Mouse (Mus musculus): ENCODE data around the gene Ttc36. TPM values are rescaled to one million over a fixed set of nuclear protein-coding genes. Genes with fewer than 3 reads are reported as not detected.

Gene Ttc36
- 0.41 TPM in 1 of 2 replicates, not detected in the other for polyA plus RNA-seq (2015; fragmentation: Nextera tagmentation; extraction: Ambion mirVana)

DNA sequence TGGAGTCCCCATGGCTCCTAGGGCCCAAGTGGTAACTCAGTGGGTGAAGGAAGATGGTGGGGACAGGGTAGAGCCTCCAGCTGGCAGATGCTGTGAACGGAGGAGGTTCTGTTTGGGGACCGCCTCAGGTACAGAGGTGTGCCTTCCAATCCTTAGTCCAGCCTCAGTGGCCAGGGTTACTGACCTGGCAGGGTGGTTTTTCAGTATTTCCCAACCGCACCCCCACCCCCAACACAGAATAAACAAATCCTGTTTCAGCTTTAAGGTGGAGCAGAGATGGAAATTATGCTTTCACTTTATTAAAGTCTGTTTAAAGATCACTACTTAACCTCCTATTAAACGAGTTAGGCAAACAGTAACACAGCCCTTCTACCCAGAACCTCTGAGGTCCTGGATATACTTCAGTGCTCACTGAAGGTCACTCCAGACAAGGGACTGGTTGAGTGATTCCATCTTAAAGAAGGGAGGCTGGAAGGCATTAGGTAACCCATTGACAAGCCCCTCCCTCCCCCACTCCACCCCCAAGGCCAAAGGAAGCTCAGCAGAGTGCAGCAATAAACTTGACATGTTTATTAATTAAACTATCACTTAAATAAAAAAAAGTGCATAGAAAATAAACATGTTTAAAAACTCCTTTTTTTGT is at the start of gene Ttc36:
Ttc36 (minus strand) TSS at position 265 of the 643 bp plus-strand sequence.
- no peak within 1 kb of the TSS for H3K27ac ChIP-seq
- 75% methylated on average over 4 of the region's 4 CpGs for WGBS
- no peak within 1 kb of the TSS for H3K9ac ChIP-seq
- H3K9me3 ChIP-seq = no peaks in the 10 kb centered on the region
- peaks cover 21% of the 10 kb centered on the region for H3K36me3 ChIP-seq (replicated peaks)
- H3K4me3 ChIP-seq = no peak within 1 kb of the TSS
- H3K4me2 ChIP-seq = no peak within 1 kb of the TSS
- no peak for ATAC-seq (replicated peaks)
- H3K4me1 ChIP-seq = peaks cover 20% of the 10 kb centered on the region
- H3K27me3 ChIP-seq (replicated peaks) = peaks cover 11% of the 10 kb centered on the region; the same call in 1 of the 2 replicates

DNA sequence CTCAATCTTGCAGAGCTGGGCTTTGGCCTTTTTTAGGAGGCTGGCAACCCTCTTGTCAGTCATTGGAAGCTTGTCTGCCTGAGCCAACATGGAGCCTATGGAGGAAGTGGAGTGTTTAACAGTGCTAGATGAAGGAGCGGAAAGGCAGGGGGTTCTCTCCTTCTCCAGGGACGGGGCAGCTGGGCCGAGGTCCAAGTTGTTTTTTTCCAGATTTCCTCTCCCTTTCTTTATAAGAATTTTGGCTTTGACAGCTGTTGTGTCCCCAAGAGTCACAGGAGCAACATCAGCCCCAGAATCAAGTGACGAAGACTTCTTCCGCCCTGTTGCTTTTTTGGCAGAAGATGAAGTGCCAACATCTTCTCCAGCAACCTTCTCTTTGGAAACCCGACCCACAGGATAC is 44.6 kb upstream of the Ttc36 start:
- H3K4me1 ChIP-seq = 0 out of 2 replicates have a peak, but pooled peaks cover 3% of the 10 kb centered on the region
- H3K9ac ChIP-seq = no peak overlapping the region
- no peak for ATAC-seq (replicated peaks)
- H3K27me3 ChIP-seq (replicated peaks) = no peaks in the 10 kb centered on the region
- H3K9me3 ChIP-seq = no peaks in the 10 kb centered on the region
- H3K4me2 ChIP-seq = no peak overlapping the region
- H3K36me3 ChIP-seq (replicated peaks) = peaks cover 54% of the 10 kb centered on the region
- H3K4me3 ChIP-seq = no peak overlapping the region
- 88% methylated on average over 6 of the region's 6 CpGs for WGBS
- H3K27ac ChIP-seq = no peak overlapping the region

DNA sequence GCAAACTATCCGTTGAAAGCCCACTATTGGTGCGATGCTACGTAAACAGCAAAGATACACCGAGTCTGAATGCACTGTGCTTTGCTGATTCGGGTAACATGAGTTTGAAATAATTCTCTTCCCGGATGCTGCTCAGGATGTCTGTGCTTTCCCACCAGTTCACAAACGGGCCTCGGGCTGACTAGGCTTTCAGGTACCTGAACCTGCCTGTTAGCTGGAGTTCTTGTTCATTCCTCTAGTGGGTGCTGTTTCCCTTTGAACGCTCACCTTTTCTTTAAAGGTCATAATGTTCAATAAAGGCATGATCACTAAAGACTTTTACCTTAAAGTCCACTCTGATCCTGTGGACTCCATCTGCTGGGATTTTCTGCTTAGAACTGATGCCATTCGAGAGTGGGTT is 38.4 kb upstream of the Ttc36 start:
- no peak for ATAC-seq (replicated peaks)
- WGBS = 90% methylated on average over 10 of the region's 10 CpGs

DNA sequence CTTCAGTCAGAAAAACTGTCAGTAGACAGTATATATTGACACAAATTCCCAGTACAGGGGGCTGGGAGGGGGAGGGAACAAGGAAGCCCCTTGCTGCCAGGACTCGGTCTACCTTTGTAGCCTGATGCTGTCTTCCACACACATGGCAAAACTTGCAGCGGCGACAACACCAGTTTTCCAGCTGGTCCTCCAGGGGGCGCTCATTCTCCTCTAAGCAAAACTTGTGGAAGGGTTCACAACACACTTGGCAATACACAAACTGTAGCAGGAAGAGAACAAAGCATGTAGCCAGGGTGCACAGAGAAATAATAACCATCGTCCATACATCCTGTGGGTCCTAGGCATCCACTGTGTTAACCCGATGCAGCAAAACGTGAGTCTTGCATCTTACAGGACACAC is 33.6 kb upstream of the Ttc36 start:
- H3K9ac ChIP-seq = no peak overlapping the region
- peaks cover 59% of the 10 kb centered on the region for H3K36me3 ChIP-seq (replicated peaks)
- H3K4me1 ChIP-seq = no peaks in the 10 kb centered on the region
- no peak overlapping the region for H3K27ac ChIP-seq
- no peak overlapping the region for H3K4me3 ChIP-seq
- WGBS = 52% methylated on average over 7 of the region's 7 CpGs
- no peaks in the 10 kb centered on the region for H3K27me3 ChIP-seq (replicated peaks)
- no peak overlapping the region for H3K4me2 ChIP-seq
- no peaks in the 10 kb centered on the region for H3K9me3 ChIP-seq
- ATAC-seq (replicated peaks) = no peak

More for the DNA sequence above, 38.4 kb upstream of the Ttc36 start:
- Histone ChIP-seq H3K4me1 (no peaks in the 10 kb centered on the region), H3K9ac (no peak overlapping the region), H3K4me2 (no peak overlapping the region), H3K9me3 (no peaks in the 10 kb centered on the region), H3K36me3 (replicated peaks) (peaks cover 58% of the 10 kb centered on the region), H3K4me3 (no peak overlapping the region), H3K27ac (no peak overlapping the region), H3K27me3 (replicated peaks) (no peaks in the 10 kb centered on the region)

DNA sequence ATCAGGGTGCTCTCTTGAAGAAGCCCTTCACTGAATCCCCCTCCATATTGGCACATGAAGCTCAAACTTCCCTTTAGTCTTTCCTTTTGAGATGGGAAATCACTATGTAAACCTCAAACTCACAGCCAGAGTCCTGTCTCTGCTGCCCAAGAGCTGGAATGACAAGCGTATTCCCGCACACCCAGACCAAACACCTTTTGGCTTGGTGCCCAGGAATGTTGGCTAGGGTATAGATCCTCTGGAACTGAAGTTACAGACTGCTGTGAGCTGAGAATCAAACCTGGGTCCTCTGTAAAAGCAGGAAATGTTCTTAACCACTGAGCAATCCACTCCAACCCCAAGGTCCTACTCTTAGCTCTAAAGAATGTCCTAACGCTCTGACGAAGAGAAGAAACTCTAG is 29.5 kb upstream of the Ttc36 start:
- H3K27me3 ChIP-seq (replicated peaks) = no peaks in the 10 kb centered on the region
- H3K27ac ChIP-seq = no peak overlapping the region
- H3K4me3 ChIP-seq = no peak overlapping the region
- H3K36me3 ChIP-seq (replicated peaks) = peaks cover 64% of the 10 kb centered on the region
- H3K4me1 ChIP-seq = no peaks in the 10 kb centered on the region
- H3K9ac ChIP-seq = no peak overlapping the region
- no peaks in the 10 kb centered on the region for H3K9me3 ChIP-seq
- ATAC-seq (replicated peaks) = no peak
- 84% methylated on average over 4 of the region's 4 CpGs for WGBS
- H3K4me2 ChIP-seq = no peak overlapping the region

DNA sequence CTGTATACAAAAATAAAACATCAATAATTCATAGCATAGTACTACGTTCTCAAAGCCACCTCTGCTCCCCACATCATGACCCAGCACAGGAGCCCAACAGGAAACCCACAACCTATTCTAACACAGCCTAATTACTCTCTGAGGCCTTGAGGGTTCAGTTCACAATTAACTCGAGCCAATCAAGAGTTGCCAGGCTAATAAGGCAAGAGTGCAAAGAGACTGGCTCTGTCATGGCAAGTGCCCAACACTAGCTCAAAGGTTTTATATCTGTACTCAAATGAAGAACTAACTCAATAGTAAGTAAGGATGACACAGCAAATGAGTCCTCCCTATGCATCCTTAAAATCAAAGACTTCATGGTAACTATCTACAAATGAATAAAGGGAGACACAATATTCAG is 27.6 kb upstream of the Ttc36 start:
- Histone ChIP-seq H3K4me3 (no peak overlapping the region), H3K27ac (no peak overlapping the region), H3K4me2 (no peak overlapping the region), H3K27me3 (replicated peaks) (no peaks in the 10 kb centered on the region), H3K9ac (no peak overlapping the region), H3K36me3 (replicated peaks) (peaks cover 66% of the 10 kb centered on the region), H3K4me1 (no peaks in the 10 kb centered on the region), H3K9me3 (no peaks in the 10 kb centered on the region)
- WGBS = 87% methylated on average over 2 of the region's 2 CpGs
- no peak for ATAC-seq (replicated peaks)

DNA sequence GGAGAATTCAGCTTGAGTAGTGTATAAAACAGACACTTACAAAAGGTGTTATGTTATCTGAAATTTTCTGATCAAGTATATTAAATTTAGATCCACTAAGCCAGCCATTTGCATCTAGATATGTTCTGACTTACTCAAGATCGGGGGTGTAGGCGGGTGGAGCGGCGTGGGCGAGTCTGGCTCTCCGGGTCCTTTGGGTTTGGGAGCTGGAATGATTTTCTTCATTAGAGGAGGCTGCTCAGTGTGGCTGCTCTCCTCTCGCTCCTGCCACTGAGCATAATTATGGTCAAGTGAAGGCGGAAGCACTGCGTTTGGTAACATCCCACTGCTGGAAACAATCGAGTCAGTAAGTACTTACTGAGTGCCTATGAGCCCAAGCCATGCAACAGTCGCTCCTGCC is 26.1 kb upstream of the Ttc36 start:
- H3K27me3 ChIP-seq (replicated peaks) = no peaks in the 10 kb centered on the region
- H3K36me3 ChIP-seq (replicated peaks) = peaks cover 71% of the 10 kb centered on the region
- H3K4me1 ChIP-seq = no peaks in the 10 kb centered on the region
- no peak for ATAC-seq (replicated peaks)
- H3K9ac ChIP-seq = no peak overlapping the region
- H3K4me3 ChIP-seq = no peak overlapping the region
- no peak overlapping the region for H3K27ac ChIP-seq
- no peaks in the 10 kb centered on the region for H3K9me3 ChIP-seq
- H3K4me2 ChIP-seq = no peak overlapping the region
- WGBS = 96% methylated on average over 11 of the region's 11 CpGs

DNA sequence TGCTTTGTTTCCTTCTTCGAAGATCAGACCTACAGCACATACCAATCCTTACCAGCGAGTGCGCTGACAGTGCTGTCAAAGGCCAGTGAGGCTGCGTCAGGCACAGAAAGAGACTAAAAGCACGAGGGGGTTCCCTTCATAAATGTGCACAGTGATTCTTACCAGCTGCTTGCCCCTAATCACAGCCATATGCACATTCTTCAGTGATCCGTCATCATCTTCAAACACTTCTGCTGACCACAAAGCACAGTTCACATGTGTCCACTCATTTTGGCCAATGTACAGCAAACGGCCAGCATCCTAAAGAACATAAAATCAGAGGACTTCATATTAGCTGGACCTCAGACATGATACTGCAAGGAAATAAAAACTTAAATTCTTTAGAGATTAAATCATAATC is 23.8 kb upstream of the Ttc36 start:
- no peak overlapping the region for H3K9ac ChIP-seq
- H3K36me3 ChIP-seq (replicated peaks) = peaks cover 73% of the 10 kb centered on the region
- no peak overlapping the region for H3K27ac ChIP-seq
- WGBS = 94% methylated on average over 7 of the region's 7 CpGs
- H3K4me3 ChIP-seq = no peak overlapping the region
- no peak overlapping the region for H3K4me2 ChIP-seq
- ATAC-seq (replicated peaks) = no peak
- H3K4me1 ChIP-seq = no peaks in the 10 kb centered on the region
- no peaks in the 10 kb centered on the region for H3K27me3 ChIP-seq (replicated peaks)
- H3K9me3 ChIP-seq = no peaks in the 10 kb centered on the region

DNA sequence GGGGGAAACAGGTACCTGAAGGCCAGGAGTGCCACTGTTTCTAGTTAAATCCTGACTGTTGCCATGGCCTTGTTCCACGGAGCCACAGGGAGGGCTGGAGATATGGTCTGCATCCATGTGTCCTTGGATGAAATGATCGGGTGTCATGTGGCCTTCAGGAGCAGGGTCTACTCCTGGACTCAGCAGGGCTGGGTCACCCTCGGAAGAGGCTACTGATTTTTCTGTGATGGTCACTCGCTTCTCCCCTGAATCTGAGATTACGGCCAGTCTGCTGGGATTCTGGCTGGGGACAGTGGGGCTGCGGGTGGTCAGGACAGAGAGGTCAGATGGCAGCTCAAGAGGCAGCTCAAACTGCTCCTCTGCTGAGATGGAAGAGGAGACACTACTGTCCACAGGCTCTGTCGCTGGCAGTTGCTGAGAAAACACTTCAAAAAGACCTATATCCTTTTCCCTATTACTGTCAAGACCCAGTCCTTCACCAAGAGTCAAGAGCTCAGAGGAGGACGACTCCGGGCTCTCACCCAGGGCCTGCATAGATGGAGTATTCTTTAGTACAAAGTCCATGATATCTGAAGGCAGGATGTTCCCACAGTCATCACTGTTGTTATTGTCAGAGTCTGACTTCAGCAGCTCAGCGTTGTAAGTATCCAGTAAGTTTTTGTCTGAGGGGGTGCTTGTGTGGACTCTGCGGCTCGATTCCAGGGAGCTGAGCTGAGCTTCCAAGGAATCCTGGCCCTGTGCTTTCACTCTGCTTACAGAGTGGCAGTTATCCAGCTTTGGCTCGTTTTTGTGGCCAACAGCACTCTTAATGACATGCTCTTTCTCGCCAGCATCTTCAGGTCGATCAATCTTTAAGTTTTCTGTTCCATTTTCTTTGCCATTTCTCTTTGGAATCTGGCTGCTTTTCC is 17.3 kb upstream of the Ttc36 start:
- no peak for ATAC-seq (replicated peaks)

DNA sequence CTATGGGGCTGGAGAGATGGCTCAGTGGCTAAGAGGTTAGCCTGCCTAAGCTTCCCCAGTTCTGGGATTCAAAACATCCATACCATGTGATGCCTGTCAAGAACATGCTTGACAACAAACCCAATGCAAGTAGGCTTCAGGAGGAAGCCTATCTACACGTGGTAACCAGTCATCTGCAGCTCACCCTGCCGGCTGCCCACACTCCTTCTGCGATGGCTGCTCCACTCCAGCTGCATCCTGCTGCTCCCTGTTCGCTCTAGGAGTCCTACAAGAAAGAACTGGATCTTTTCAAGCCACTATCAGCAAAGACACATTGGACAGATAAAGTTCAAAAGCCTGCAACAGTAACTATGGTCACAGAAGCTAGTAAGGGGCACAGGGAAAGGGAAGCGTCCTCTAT is 14.7 kb upstream of the Ttc36 start:
- Histone ChIP-seq H3K9ac (no peak overlapping the region), H3K4me3 (no peak overlapping the region), H3K36me3 (replicated peaks) (peaks cover 98% of the 10 kb centered on the region), H3K4me1 (no peaks in the 10 kb centered on the region), H3K4me2 (no peak overlapping the region), H3K9me3 (no peaks in the 10 kb centered on the region), H3K27ac (no peak overlapping the region), H3K27me3 (replicated peaks) (no peaks in the 10 kb centered on the region)
- no peak for ATAC-seq (replicated peaks)
- 84% methylated on average over 5 of the region's 5 CpGs for WGBS

More for the DNA sequence above, 17.3 kb upstream of the Ttc36 start:
- Histone ChIP-seq H3K27me3 (replicated peaks) (no peaks in the 10 kb centered on the region), H3K9ac (no peak overlapping the region), H3K4me1 (no peaks in the 10 kb centered on the region), H3K9me3 (no peaks in the 10 kb centered on the region), H3K4me3 (no peak overlapping the region), H3K36me3 (replicated peaks) (peaks cover 93% of the 10 kb centered on the region), H3K27ac (no peak overlapping the region), H3K4me2 (no peak overlapping the region)
- 92% methylated on average over 15 of the region's 15 CpGs for WGBS

DNA sequence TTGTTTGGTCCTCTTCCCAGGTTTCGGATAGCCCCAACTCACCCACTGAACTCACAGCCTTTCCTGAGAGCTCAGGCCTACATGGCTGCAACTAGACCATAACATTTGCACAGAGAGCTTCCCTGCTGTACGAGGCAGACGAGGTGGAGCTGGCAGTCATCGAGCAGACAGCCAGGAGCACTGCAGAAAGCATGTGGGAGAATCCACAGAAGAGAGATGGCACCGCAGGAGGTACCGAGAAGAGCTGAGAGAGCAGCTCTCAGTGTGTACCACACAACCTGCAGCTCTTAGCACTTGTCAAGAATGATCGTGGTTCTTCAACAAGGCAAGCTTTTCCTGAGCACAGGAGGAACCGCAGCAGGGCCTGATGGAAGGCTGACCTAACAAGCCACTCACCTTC is 11.3 kb upstream of the Ttc36 start:
- no peak for ATAC-seq (replicated peaks)
- WGBS = 95% methylated on average over 8 of the region's 8 CpGs
- H3K4me2 ChIP-seq = no peak overlapping the region
- no peak overlapping the region for H3K9ac ChIP-seq
- H3K4me3 ChIP-seq = no peak overlapping the region
- no peaks in the 10 kb centered on the region for H3K27me3 ChIP-seq (replicated peaks)
- H3K9me3 ChIP-seq = no peaks in the 10 kb centered on the region
- H3K4me1 ChIP-seq = no peaks in the 10 kb centered on the region
- H3K36me3 ChIP-seq (replicated peaks) = peaks cover 94% of the 10 kb centered on the region
- no peak overlapping the region for H3K27ac ChIP-seq

DNA sequence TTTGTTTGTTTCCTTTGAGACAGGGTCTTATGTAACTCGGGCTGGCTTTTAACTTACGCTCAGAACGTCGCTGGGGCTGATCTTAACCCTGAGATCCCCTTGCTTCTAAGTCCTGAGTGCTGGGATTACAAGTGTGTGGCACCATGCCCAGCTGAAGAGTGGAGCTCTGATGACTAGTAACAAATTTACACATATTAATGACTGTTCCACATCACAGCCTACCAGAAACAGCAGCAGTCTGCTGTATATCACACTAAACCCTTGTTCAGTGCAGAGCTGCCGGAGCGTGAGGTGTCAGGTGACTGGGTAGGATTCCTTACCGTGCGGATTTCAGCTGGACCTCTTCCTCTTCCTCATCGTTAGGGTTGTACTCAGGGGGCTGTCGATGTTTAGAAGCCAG is 7.4 kb upstream of the Ttc36 start:
- Histone ChIP-seq H3K4me1 (no peaks in the 10 kb centered on the region), H3K4me3 (no peak overlapping the region), H3K27ac (no peak overlapping the region), H3K9ac (no peak overlapping the region), H3K36me3 (replicated peaks) (peaks cover 90% of the 10 kb centered on the region), H3K4me2 (no peak overlapping the region), H3K9me3 (no peaks in the 10 kb centered on the region), H3K27me3 (replicated peaks) (no peaks in the 10 kb centered on the region)
- no peak for ATAC-seq (replicated peaks)
- WGBS = 92% methylated on average over 10 of the region's 10 CpGs
